Mouse (Mus musculus) thymus, postnatal 25 days (tissue): Measurements from ENCODE around the gene Vmn1r58.
"Not testable (repeated sequence)": the region's sequence is repeated elsewhere in the genome, so short reads cannot be mapped to it uniquely, and the experiment has no call there.

Experiments used
- DNase-seq: peaks from one replicate; pipeline ENCODE4 v3.0.0; 2022

Vmn1r58 gene

DNA sequence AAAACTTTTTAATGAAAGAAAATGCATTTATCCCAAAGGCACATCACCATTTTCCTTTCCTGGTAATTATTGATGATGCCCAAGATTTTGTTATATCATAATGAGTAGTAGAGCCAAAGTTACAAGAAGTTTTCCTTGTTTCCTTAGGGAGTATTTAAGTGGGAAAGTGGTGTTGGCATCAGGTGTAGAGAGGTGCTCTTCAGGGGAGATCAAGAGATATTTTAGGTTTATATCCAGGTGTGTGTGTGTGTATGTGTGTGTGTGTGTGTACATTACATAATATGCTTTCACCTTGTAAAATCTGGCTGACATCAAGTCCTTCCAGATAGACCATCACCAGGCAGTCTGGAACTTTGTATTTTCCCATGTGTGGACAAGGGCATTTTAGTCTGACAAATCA is at the start of gene Vmn1r58:
Vmn1r58 (minus strand) TSS at position 101 of the 400 bp plus-strand sequence.
- not testable (repeated sequence) for DNase-seq

DNA sequence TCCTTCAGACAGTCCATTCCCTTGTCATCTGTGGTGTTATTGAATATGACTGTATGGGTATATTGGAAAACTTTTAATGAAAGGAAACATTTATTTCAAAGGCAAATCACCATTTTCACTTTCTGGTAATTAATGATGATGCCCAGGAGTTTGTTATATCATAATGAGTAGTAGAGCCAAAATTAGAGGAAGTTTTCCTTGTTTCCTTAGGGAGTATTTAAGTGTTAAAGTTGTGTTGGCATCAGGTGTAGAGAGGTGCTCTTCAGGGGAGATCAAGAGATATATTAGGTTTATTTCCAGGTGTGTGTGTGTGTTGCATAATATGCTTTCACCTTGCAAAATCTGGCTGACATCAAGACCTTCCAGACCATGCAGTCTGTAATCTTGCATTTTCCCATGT is 43.5 kb upstream of the Vmn1r58 start, which contains the start of gene Vmn1r59:
Vmn1r59 (minus strand) TSS at position 101 of the 400 bp plus-strand sequence.
- DNase-seq, result no peak

DNA sequence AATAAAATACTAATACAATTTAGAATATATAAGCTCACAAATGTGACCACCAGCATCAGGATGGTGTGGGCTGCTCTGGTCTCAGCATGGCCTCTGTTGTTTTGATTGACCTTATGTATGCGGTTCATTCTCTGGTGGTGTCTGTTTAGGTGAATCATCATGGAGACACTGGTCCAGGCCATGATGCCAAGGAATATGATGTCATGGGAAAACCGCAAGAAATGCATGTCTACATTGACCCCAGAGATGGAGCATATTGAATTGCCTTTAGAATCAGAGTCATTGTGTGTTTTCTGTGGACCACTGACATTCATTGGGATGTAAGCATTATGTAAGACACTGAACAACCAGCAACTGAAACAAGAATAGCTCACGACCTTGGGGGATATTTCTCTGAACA is 40.8 kb upstream of the Vmn1r58 start:
- not testable (repeated sequence) for DNase-seq

DNA sequence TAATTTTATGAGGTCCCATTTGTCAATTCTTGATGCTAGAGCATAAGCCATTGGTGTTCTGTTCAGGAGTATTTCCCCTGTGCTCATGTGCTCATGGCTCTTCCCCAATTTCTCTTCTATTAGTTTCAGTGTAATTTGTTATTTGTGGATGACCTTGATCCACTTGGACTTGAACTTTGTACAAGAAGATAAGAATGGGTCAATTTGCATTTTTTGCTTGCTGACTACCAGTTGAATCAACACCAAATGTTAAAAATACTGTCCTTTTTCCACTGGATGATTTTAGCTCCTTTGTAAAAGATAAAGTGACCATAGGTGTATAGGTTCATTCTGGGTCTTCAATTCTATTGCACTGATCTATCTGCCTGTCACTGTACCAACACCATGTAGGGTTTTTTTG is 35.4 kb upstream of the Vmn1r58 start:
- no peak for DNase-seq

DNA sequence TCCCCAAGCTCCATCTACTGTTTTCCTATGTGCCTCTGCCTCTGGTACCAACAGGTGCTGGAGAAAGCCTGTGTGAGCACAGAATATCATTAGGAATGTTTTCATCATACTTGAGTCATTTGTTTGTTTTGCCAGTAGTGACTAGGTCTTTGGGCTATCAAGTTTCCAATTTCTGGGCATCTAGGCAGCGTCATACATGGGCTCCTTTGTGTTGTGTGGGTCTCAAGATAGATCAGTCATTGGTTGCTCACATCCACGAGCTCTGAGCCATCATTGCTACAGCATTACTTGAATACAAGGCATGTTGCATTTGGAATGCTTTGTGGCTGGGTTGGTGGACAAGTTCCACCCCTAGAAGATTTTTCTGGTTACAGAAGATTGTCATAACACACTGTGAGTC is 7.0 kb downstream of the Vmn1r58 start:
- no peak for DNase-seq

DNA sequence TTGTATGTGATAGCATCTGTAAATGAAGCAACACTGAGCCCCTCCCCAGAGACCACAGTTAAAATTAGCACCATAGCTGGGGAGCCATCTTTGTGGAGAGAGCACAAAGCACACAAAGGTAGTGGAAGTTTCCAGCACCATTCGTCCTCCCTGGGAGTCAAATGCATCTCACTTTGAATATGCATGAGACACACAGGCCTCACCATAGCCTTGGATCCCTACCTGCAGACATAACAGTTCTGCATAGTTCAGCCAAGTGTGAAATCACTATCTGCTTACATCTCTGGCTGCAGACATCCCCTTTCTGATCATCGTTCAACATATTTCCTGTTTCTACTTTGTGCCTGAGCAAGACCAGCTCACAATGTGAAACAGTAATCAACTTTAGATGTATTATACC is 46.5 kb downstream of the Vmn1r58 start:
- DNase-seq, result no peak

DNA sequence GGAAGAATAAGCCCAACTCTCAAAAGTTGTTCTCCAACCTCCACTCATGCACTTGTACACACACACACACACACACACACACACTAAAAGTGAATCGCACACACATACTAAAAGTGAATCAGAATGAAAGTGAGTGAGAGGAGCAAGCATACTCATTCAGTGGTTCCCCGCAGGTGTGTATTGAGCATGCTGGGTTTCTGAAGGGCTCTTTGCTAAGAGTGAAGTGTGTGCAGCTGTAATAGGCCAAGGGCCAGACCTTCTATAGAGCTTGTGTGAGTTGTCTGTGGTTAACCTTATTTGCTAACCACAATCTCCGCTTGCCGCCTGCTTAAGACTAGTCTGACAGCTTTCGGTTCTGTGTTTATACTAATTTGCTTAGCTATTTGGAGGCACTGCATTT is 49.6 kb downstream of the Vmn1r58 start:
- DNase-seq, result no peak
